Mouse (Mus musculus) heart, embryonic 11.5 days (tissue): Measurements from ENCODE around the gene Lrch4. TPM values are rescaled to one million over a fixed set of nuclear protein-coding genes. Genes with fewer than 3 reads are reported as not detected.

Experiments used
- ATAC-seq: fragments of 200-750 bp; cut with Nextera tagmentation; replicated peaks from 2 replicates; pipeline ENCODE4 v1.8.0; 2017; ENCODE audit warnings: moderate library complexity; ENCODE audit not compliant: insufficient number of reproducible peaks, low FRiP score, low TSS enrichment
- H3K27ac ChIP-seq: fragments of 300-500 bp; sonication (generic); 2 replicates; pipeline ENCODE4 v1.5.1; 2014; ENCODE audit warnings: mild to moderate bottlenecking, low read depth, low read length
- H3K27me3 ChIP-seq: fragments of 300-500 bp; sonication (generic); 2 replicates; pipeline ENCODE4 v1.6.1; 2014; ENCODE audit warnings: mild to moderate bottlenecking, low read length, mixed read lengths; ENCODE audit not compliant: control insufficient read depth, insufficient read depth
- H3K36me3 ChIP-seq: fragments of 300-500 bp; sonication (generic); 2 replicates; pipeline ENCODE4 v1.6.1; 2014; ENCODE audit warnings: mild to moderate bottlenecking, low read length, moderate library complexity, mixed read lengths; ENCODE audit not compliant: control insufficient read depth, insufficient read depth
- H3K4me1 ChIP-seq: fragments of 300-500 bp; sonication (generic); 2 replicates; pipeline ENCODE4 v1.6.1; 2014; ENCODE audit warnings: low read length; ENCODE audit not compliant: control insufficient read depth, insufficient read depth
- H3K4me2 ChIP-seq: fragments of 300-500 bp; sonication (generic); 2 replicates; pipeline ENCODE4 v1.6.1; 2014; ENCODE audit warnings: mild to moderate bottlenecking, moderate library complexity
- H3K4me3 ChIP-seq: fragments of 300-500 bp; sonication (generic); 2 replicates; pipeline ENCODE4 v1.5.1; 2014; ENCODE audit warnings: low read depth, low read length
- H3K9ac ChIP-seq: fragments of 300-500 bp; sonication (generic); 2 replicates; pipeline ENCODE4 v1.6.1; 2014; ENCODE audit warnings: mild to moderate bottlenecking, low read depth, low read length, moderate library complexity
- H3K9me3 ChIP-seq: fragments of 300-500 bp; sonication (generic); replicated peaks from 2 replicates; pipeline ENCODE4 v1.6.1; 2016; ENCODE audit warnings: low read length; ENCODE audit not compliant: control insufficient read depth
- WGBS: fragments of 180-500 bp; shearing (Covaris S2); extraction: QIAGEN DNeasy Blood & Tissue Kit; methylation state at CpG from one replicate; pipeline ENCODE4 v1.1.7; 2014; ENCODE audit not compliant: insufficient replicate concordance; 5-methylcytosine and 5-hydroxymethylcytosine counted together
- polyA plus RNA-seq: library from polyadenylated mRNA; unstranded; fragments of >200 nt; fragmentation: Nextera tagmentation; extraction: Ambion mirVana; gene quantifications from 2 replicates; pipeline ENCODE4 v1.2.1, GENCODE M21; 2014

Lrch4 gene
- polyA plus RNA-seq, 1 experiment from 2014 or later = 26.0 TPM

GRCm38 (mm10) chr5:137649669-137650571 lies 21.0 kb downstream of the Lrch4 start:
- Histone ChIP-seq H3K9ac (peak overlapping the region; percentile 49), H3K4me3 (no peak overlapping the region), H3K9me3 (no peaks in the 10 kb centered on the region), H3K36me3 (peaks cover 4% of the 10 kb centered on the region; the same call in 1 of the 2 replicates), H3K4me2 (peak overlapping the region; percentile 48), H3K4me1 (peaks cover 30% of the 10 kb centered on the region), H3K27me3 (peaks cover 15% of the 10 kb centered on the region), H3K27ac (peak overlapping the region; percentile 29; the same call in 1 of the 2 replicates)
- WGBS = 11% methylated on average over 18 of the region's 18 CpGs
- ATAC-seq = no peak

GRCm38 (mm10) chr5:137652474-137652873 lies 23.6 kb downstream of the Lrch4 start:
- Histone ChIP-seq H3K9me3 (no peaks in the 10 kb centered on the region), H3K27ac (no peak overlapping the region), H3K4me1 (peaks cover 23% of the 10 kb centered on the region), H3K9ac (no peak overlapping the region), H3K4me3 (no peak overlapping the region), H3K4me2 (no peak overlapping the region), H3K27me3 (no peaks in the 10 kb centered on the region), H3K36me3 (peaks cover 11% of the 10 kb centered on the region)
- no peak for ATAC-seq
- WGBS = 32% methylated on average over 3 of the region's 3 CpGs

- H3K4me3 ChIP-seq = no peak overlapping the region
- H3K27ac ChIP-seq = no peak overlapping the region
- H3K9me3 ChIP-seq = no peaks in the 10 kb centered on the region
- WGBS = 91% methylated on average over 10 of the region's 10 CpGs
- H3K27me3 ChIP-seq = no peaks in the 10 kb centered on the region
- H3K9ac ChIP-seq = no peak overlapping the region
- H3K4me1 ChIP-seq = peaks cover 17% of the 10 kb centered on the region
- H3K4me2 ChIP-seq = no peak overlapping the region
- ATAC-seq = no peak
- peaks cover 14% of the 10 kb centered on the region for H3K36me3 ChIP-seq
These were observed 24.4 kb downstream of the Lrch4 start for GRCm38 (mm10) chr5:137653366-137653765.

- peaks cover 15% of the 10 kb centered on the region for H3K36me3 ChIP-seq
These were observed 25.8 kb downstream of the Lrch4 start for GRCm38 (mm10) chr5:137654746-137655145.

GRCm38 (mm10) chr5:137656977-137657376 lies 28.1 kb downstream of the Lrch4 start:
- Histone ChIP-seq H3K4me3 (no peak overlapping the region), H3K4me1 (no peaks in the 10 kb centered on the region), H3K27ac (no peak overlapping the region), H3K4me2 (no peak overlapping the region), H3K36me3 (peaks cover 18% of the 10 kb centered on the region), H3K9ac (no peak overlapping the region), H3K27me3 (no peaks in the 10 kb centered on the region), H3K9me3 (no peaks in the 10 kb centered on the region)
- WGBS = 33% methylated on average over 6 of the region's 6 CpGs
- no peak for ATAC-seq

More at GRCm38 (mm10) chr5:137654746-137655145, 25.8 kb downstream of the Lrch4 start:
- 70% methylated on average over 6 of the region's 7 CpGs for WGBS
- H3K27me3 ChIP-seq = no peaks in the 10 kb centered on the region
- no peaks in the 10 kb centered on the region for H3K9me3 ChIP-seq
- H3K4me2 ChIP-seq = no peak overlapping the region
- no peak overlapping the region for H3K9ac ChIP-seq
- no peak for ATAC-seq
- H3K27ac ChIP-seq = no peak overlapping the region
- H3K4me1 ChIP-seq = peaks cover 8% of the 10 kb centered on the region
- no peak overlapping the region for H3K4me3 ChIP-seq

- Histone ChIP-seq H3K4me2 (no peak overlapping the region), H3K27me3 (no peaks in the 10 kb centered on the region), H3K9ac (no peak overlapping the region), H3K36me3 (peaks cover 24% of the 10 kb centered on the region), H3K27ac (no peak overlapping the region), H3K9me3 (no peaks in the 10 kb centered on the region), H3K4me1 (no peaks in the 10 kb centered on the region), H3K4me3 (no peak overlapping the region)
- 81% methylated on average over 6 of the region's 6 CpGs for WGBS
- ATAC-seq = no peak
These were observed 31.3 kb downstream of the Lrch4 start for GRCm38 (mm10) chr5:137660064-137660688.

GRCm38 (mm10) chr5:137663057-137663456 lies 34.1 kb downstream of the Lrch4 start:
- no peak for ATAC-seq
- WGBS = 62% methylated on average over 9 of the region's 9 CpGs
- H3K4me1 ChIP-seq = no peaks in the 10 kb centered on the region
- H3K36me3 ChIP-seq = peaks cover 21% of the 10 kb centered on the region
- no peak overlapping the region for H3K4me3 ChIP-seq
- no peaks in the 10 kb centered on the region for H3K9me3 ChIP-seq
- H3K27ac ChIP-seq = 0 out of 2 replicates have a peak overlapping the region, but pooled peaks have one; percentile 29
- no peak overlapping the region for H3K9ac ChIP-seq
- H3K27me3 ChIP-seq = no peaks in the 10 kb centered on the region
- H3K4me2 ChIP-seq = no peak overlapping the region

- Histone ChIP-seq H3K9ac (0 out of 2 replicates have a peak overlapping the region, but pooled peaks have one; percentile 10), H3K4me3 (no peak overlapping the region), H3K9me3 (no peaks in the 10 kb centered on the region), H3K4me1 (peaks cover 26% of the 10 kb centered on the region), H3K27ac (0 out of 2 replicates have a peak overlapping the region, but pooled peaks have one; percentile 35), H3K4me2 (no peak overlapping the region), H3K36me3 (peaks cover 7% of the 10 kb centered on the region; the same call in 1 of the 2 replicates), H3K27me3 (no peaks in the 10 kb centered on the region)
- WGBS = 62% methylated on average over 10 of the region's 10 CpGs
- no peak for ATAC-seq
These were observed 40.0 kb downstream of the Lrch4 start for GRCm38 (mm10) chr5:137668971-137669370.
